Mouse (Mus musculus): ENCODE data around the gene Mup20.
"Not testable (repeated sequence)": the region's sequence is repeated elsewhere in the genome, so short reads cannot be mapped to it uniquely, and the experiment has no call there.

The Mup20 gene

GRCm38 (mm10) chr4:62054058-62054457 lies at the start of gene Mup20:
Gene Mup20 (minus strand): TSS chr4:62054158.
- not testable (repeated sequence) for DNase-seq

GRCm38 (mm10) chr4:62103366-62103765 lies 49.4 kb upstream of the Mup20 start:
- DNase-seq, result not testable (repeated sequence)

GRCm38 (mm10) chr4:62087953-62088352 lies 34.0 kb upstream of the Mup20 start:
- DNase-seq, result no peak

GRCm38 (mm10) chr4:62087241-62087640 lies 33.3 kb upstream of the Mup20 start, which contains the start of gene Mup3:
Gene Mup3 (minus strand): TSS chr4:62087342.
- no peak for DNase-seq

GRCm38 (mm10) chr4:62082755-62083154 lies 28.8 kb upstream of the Mup20 start:
- DNase-seq, result no peak

GRCm38 (mm10) chr4:62075126-62075525 lies 21.2 kb upstream of the Mup20 start:
- DNase-seq, result no peak

GRCm38 (mm10) chr4:62054780-62055179 lies 822 bp upstream of the Mup20 start:
- not testable (repeated sequence) for DNase-seq

- DNase-seq, result no peak
Measured at GRCm38 (mm10) chr4:62026281-62026680, 27.7 kb downstream of the Mup20 start.

- DNase-seq, result no peak
Measured at GRCm38 (mm10) chr4:62024256-62024959, 29.6 kb downstream of the Mup20 start.

GRCm38 (mm10) chr4:62023646-62024045 lies 30.3 kb downstream of the Mup20 start:
- DNase-seq, result no peak

GRCm38 (mm10) chr4:62023120-62023519 lies 30.8 kb downstream of the Mup20 start:
- DNase-seq, result no peak

- DNase-seq, result not testable (repeated sequence)
Measured at GRCm38 (mm10) chr4:62020511-62020910, 33.4 kb downstream of the Mup20 start.

Measured in cerebellum, adult 11 months (tissue).